Comparison of ENCODE assay signal across 26 mouse cellular contexts in the genomic region with DNA sequence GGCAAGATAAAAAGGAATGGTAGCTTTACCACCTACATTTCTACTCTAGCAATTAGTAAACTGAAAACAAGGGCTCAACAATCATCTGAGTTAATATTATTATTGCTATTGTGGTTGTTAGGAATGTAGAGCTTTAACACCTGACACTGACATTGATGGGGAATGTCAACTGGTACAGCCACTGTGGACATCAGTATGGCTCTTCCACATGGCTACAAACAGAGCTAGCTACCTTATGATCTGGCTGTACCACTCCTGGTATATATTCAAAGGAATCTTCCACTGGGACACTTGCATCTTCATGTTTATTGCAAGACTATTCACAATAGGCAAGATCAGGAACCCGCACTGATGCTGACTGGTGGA.
DNase-seq lines count a peak whose midpoint lies in the region; ATAC-seq and TF ChIP-seq lines count a peak whose summit lies in the region.
"Had no signal": no experiment of that assay in that cellular context is flagged by ENCODE, and none has a peak within 500 bp of the region (broad histone marks: within the 10 kb centered on the region; RNA-seq: fewer than 3 reads in every experiment).

No protein-coding gene starts in this region.

- H3K4me1 ChIP-seq in forebrain, embryonic 10.5 days: peaks cover 39% of the 10 kb centered on the region
- peaks cover 22% of the 10 kb centered on the region for H3K4me1 ChIP-seq in forebrain, embryonic 12.5 days
- 0 out of 2 replicates have a peak, but pooled peaks cover 2% of the 10 kb centered on the region for H3K4me1 ChIP-seq in heart, embryonic 16.5 days (ENCODE audit: control insufficient read depth, insufficient read depth, low read length)
- no peaks in the 10 kb centered on the region for H3K4me1 ChIP-seq in lung, postnatal 0 days (ENCODE audit: insufficient read depth, low read depth, low read length)
- H3K4me1 ChIP-seq in embryonic facial prominence, embryonic 14.5 days (ENCODE audit: control insufficient read depth, insufficient read depth, low read length): peaks cover 23% of the 10 kb centered on the region
- H3K4me1 ChIP-seq: liver, embryonic 15.5 days had no signal

- TF ChIP-seq EP300 in lung, postnatal 0 days (IDR thresholded peaks at IDR 0.05): no peak

- no peak for TF ChIP-seq CTCF in lung, postnatal 0 days (IDR thresholded peaks at IDR 0.05)

- no peaks in the 10 kb centered on the region for H3K9me3 ChIP-seq in forebrain, embryonic 10.5 days
- no peaks in the 10 kb centered on the region for H3K9me3 ChIP-seq in forebrain, embryonic 12.5 days
- no peaks in the 10 kb centered on the region for H3K9me3 ChIP-seq in heart, embryonic 16.5 days (replicated peaks; ENCODE audit: control insufficient read depth, low read length)
- no peaks in the 10 kb centered on the region for H3K9me3 ChIP-seq in lung, postnatal 0 days (ENCODE audit: low read length)
- H3K9me3 ChIP-seq in embryonic facial prominence, embryonic 14.5 days (ENCODE audit: control insufficient read depth, low read length): no peaks in the 10 kb centered on the region
- H3K9me3 ChIP-seq: G1E; liver, embryonic 15.5 days; neural tube, embryonic 15.5 days; stomach, embryonic 15.5 days had no signal

- H3K27ac ChIP-seq in forebrain, embryonic 10.5 days: 0 out of 2 replicates have a peak overlapping the region, but pooled peaks have one; percentile 35
- H3K27ac ChIP-seq in forebrain, embryonic 12.5 days: no peak overlapping the region
- H3K27ac ChIP-seq in heart, embryonic 16.5 days (ENCODE audit: low read length): peak overlapping the region; percentile 34
- H3K27ac ChIP-seq in lung, postnatal 0 days (ENCODE audit: low read length): no peak overlapping the region
- H3K27ac ChIP-seq in embryonic facial prominence, embryonic 14.5 days (replicated peaks; ENCODE audit: low read depth, low read length): 0 out of 2 replicates have a peak overlapping the region, but pooled peaks have one; percentile 13
- H3K27ac ChIP-seq: heart, adult 2 months; hindbrain, embryonic 14.5 days; liver, embryonic 15.5 days; neural tube, embryonic 15.5 days; stomach, embryonic 15.5 days had no signal

- no peak overlapping the region for H3K4me2 ChIP-seq in forebrain, embryonic 12.5 days
- no peak overlapping the region for H3K4me2 ChIP-seq in heart, embryonic 16.5 days (ENCODE audit: low read depth, low read length)
- 0 out of 2 replicates have a peak overlapping the region, but pooled peaks have one; percentile 19 for H3K4me2 ChIP-seq in lung, postnatal 0 days (replicated peaks; ENCODE audit: low read depth, low read length)
- no peak overlapping the region for H3K4me2 ChIP-seq in embryonic facial prominence, embryonic 14.5 days (ENCODE audit: low read depth, low read length)
- H3K4me2 ChIP-seq: hindbrain, embryonic 14.5 days; liver, embryonic 15.5 days; midbrain, embryonic 11.5 days; neural tube, embryonic 15.5 days; stomach, embryonic 15.5 days had no signal

- DNase-seq in forebrain, embryonic 10.5 days (ENCODE audit: extremely low spot score, low spot score): no peak
- no peak for DNase-seq in heart, postnatal 14 days
- DNase-seq in lung, postnatal 0 days (ENCODE audit: low spot score): no peak
- no peak for DNase-seq in lung, postnatal 36 days
- DNase-seq in embryonic facial prominence, embryonic 14.5 days (ENCODE audit: low spot score): no peak
- no peak for DNase-seq in cerebellum, adult 9-11 months
- DNase-seq: adrenal gland, adult 8-10 months; cerebellum, adult 2 months; cerebellum, postnatal 25 days; gastrocnemius, postnatal 25 days; heart, adult 2 months; heart, postnatal 36 days; kidney, adult 9 months; kidney, postnatal 10 days; layer of hippocampus, adult 9-11 months; retina, postnatal 1 day; right cerebral cortex, postnatal 25 days had no signal

- peaks cover 12% of the 10 kb centered on the region for H3K36me3 ChIP-seq in forebrain, embryonic 10.5 days (replicated peaks)
- H3K36me3 ChIP-seq in forebrain, embryonic 12.5 days (replicated peaks): no peaks in the 10 kb centered on the region
- no peaks in the 10 kb centered on the region for H3K36me3 ChIP-seq in heart, embryonic 16.5 days (ENCODE audit: control insufficient read depth, insufficient read depth)
- no peaks in the 10 kb centered on the region for H3K36me3 ChIP-seq in lung, postnatal 0 days (ENCODE audit: insufficient read depth, low read length)
- no peaks in the 10 kb centered on the region for H3K36me3 ChIP-seq in embryonic facial prominence, embryonic 14.5 days (ENCODE audit: control insufficient read depth, insufficient read depth, low read length)
- H3K36me3 ChIP-seq: G1E; liver, embryonic 15.5 days; neural tube, embryonic 15.5 days; stomach, embryonic 15.5 days had no signal

- no peak overlapping the region for H3K9ac ChIP-seq in forebrain, embryonic 12.5 days
- H3K9ac ChIP-seq in heart, embryonic 16.5 days (ENCODE audit: low read length): no peak overlapping the region
- no peak overlapping the region for H3K9ac ChIP-seq in lung, postnatal 0 days (replicated peaks; ENCODE audit: low read depth)
- no peak overlapping the region for H3K9ac ChIP-seq in embryonic facial prominence, embryonic 14.5 days (ENCODE audit: low read depth, low read length)
- H3K9ac ChIP-seq: hindbrain, embryonic 14.5 days; liver, embryonic 15.5 days; neural tube, embryonic 15.5 days; stomach, embryonic 15.5 days had no signal

- H3K4me3 ChIP-seq in forebrain, embryonic 10.5 days: no peak overlapping the region
- H3K4me3 ChIP-seq in forebrain, embryonic 12.5 days (replicated peaks): no peak overlapping the region
- H3K4me3 ChIP-seq in heart, embryonic 16.5 days (ENCODE audit: low read length): no peak overlapping the region
- H3K4me3 ChIP-seq in lung, postnatal 0 days (ENCODE audit: low read depth, low read length): no peak overlapping the region
- no peak overlapping the region for H3K4me3 ChIP-seq in embryonic facial prominence, embryonic 14.5 days (ENCODE audit: low read depth, low read length)
- H3K4me3 ChIP-seq: heart, adult 2 months; liver, embryonic 15.5 days; neural tube, embryonic 15.5 days; stomach, embryonic 15.5 days had no signal

- no peaks in the 10 kb centered on the region for H3K27me3 ChIP-seq in forebrain, embryonic 10.5 days (ENCODE audit: poor library complexity, severe bottlenecking)
- H3K27me3 ChIP-seq in forebrain, embryonic 12.5 days: no peaks in the 10 kb centered on the region
- no peaks in the 10 kb centered on the region for H3K27me3 ChIP-seq in heart, embryonic 16.5 days (ENCODE audit: control insufficient read depth, insufficient read depth, low read length)
- H3K27me3 ChIP-seq in lung, postnatal 0 days (replicated peaks; ENCODE audit: insufficient read depth, low read length): no peaks in the 10 kb centered on the region
- no peaks in the 10 kb centered on the region for H3K27me3 ChIP-seq in embryonic facial prominence, embryonic 14.5 days (replicated peaks; ENCODE audit: control insufficient read depth, insufficient read depth, low read length)
- H3K27me3 ChIP-seq: liver, embryonic 15.5 days; neural tube, embryonic 15.5 days; stomach, embryonic 15.5 days had no signal

- WGBS in forebrain, embryonic 10.5 days: 95% methylated on average over 1 of the region's 1 CpGs
- WGBS in forebrain, embryonic 12.5 days: 98% methylated on average over 1 of the region's 1 CpGs
- whole genome bisulfite sequencing in heart, embryonic 16.5 days: 98% methylated on average over 1 of the region's 1 CpGs
- 90% methylated on average over 1 of the region's 1 CpGs for WGBS in lung, postnatal 0 days
- 95% methylated on average over 1 of the region's 1 CpGs for WGBS in embryonic facial prominence, embryonic 14.5 days

- intact Hi-C loops in heart, postnatal 14 days (cut with DNase I): no loop called here

- ATAC-seq in forebrain, embryonic 12.5 days (ENCODE audit: low FRiP score): no peak
- ATAC-seq in heart, embryonic 16.5 days (replicated peaks; ENCODE audit: extremely low read depth, insufficient read depth, low FRiP score): no peak
- no peak for ATAC-seq in lung, postnatal 0 days
- no peak for ATAC-seq in embryonic facial prominence, embryonic 14.5 days (ENCODE audit: low read depth)
- ATAC-seq: intestine, postnatal 0 days had no signal

Comparison
In these comparisons a context has a peak if more than half of its experiments do, and no peak if none do; other contexts are left out.
1. H3K27ac ChIP-seq: peak in forebrain, embryonic 10.5 days (single experiment), heart, embryonic 16.5 days (single experiment) and embryonic facial prominence, embryonic 14.5 days (single experiment); none in forebrain, embryonic 12.5 days (single experiment) and lung, postnatal 0 days (single experiment).